Mouse (Mus musculus) hematopoietic stem cell, adult 5-6 weeks (primary cell): ENCODE measurements around the gene Trim40. TPM values are rescaled to one million over a fixed set of nuclear protein-coding genes. Genes with fewer than 3 reads are reported as not detected.
A peak's percentile ranks its signal among the peaks of the same experiment; 100 is the strongest.
"Not testable (repeated sequence)": the region's sequence is repeated elsewhere in the genome, so short reads cannot be mapped to it uniquely, and the experiment has no call there.

Experiments
- ATAC-seq, 2 experiments: fragments of 125-278 bp in 1 of 2; replicated peaks in 1 of 2; 2 replicates each; pipeline ENCODE4 v1.8.0; 2016 to 2017; ENCODE audit warnings: inconsistent platforms in 2 of 2, mild to moderate bottlenecking in 2 of 2, moderate number of reproducible peaks in 2 of 2, low read depth in 1 of 2, moderate TSS enrichment in 1 of 2; ENCODE audit not compliant: low FRiP score in 2 of 2, poor library complexity in 2 of 2, severe bottlenecking in 2 of 2, insufficient read depth in 1 of 2, low TSS enrichment in 1 of 2
- total RNA-seq: library from RNA; stranded (forward); fragments of 172-1452, 232-1000 nt; gene quantifications from 2 replicates; pipeline ENCODE4 v1.2.3, GENCODE M21; 2017

Trim40 gene
- total RNA-seq, 1 experiment from 2014 or later = not detected

DNA sequence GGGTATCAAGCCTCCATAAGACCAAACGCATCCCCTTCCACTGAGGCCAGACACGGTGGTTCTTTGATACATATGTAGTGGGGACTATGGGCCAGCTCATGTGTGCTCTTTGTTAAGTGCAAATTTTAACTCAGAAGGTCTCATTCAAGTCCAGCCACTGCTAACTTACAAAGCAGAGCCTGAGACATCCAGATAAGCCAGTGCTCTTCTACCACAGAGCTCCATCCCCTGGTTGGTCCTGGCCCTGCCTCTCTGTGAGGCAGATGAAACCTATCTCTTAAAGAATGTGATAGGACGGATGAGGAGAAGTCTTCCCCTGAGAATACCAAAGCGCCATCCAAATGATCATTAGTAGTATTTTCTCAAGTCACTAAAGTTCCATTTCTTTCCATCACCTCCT, 9.5 kb upstream of the Trim40 start:
- no peak for ATAC-seq

DNA sequence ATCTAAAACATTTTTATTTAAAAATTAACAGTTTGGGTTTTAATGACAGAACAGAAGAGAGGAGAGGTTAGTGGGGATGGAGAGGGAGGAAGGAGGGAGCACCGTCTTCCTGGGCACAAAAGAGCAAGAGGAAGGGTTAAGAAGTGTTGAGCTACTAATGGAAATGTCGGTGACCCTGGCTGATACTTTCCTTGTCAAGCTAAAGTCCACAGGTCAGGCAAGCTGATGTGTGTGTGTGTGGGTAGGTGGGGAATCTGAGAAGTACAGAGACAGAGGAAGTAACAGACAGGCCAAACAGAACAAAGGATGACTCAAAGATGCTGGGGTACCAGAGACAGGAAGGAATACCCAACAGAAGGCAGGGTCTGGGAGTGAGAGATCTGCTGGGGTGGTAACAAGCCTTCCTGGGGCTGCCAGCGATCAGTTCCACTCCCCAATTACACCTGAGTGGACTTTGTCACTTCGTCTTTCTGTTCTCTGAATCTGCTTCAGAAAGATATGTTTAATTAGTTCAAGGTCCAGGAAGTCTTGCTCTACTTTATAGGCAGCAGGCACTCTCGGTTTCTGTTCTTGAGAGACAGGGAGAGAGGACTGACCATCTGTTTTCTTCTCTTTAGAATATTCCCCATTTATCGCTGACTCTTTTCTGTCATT, 7.8 kb upstream of the Trim40 start, which contains the start of gene Trim31:
Trim31 (plus strand) TSS at position 567 of the 654 bp plus-strand sequence.
- no peak for ATAC-seq

DNA sequence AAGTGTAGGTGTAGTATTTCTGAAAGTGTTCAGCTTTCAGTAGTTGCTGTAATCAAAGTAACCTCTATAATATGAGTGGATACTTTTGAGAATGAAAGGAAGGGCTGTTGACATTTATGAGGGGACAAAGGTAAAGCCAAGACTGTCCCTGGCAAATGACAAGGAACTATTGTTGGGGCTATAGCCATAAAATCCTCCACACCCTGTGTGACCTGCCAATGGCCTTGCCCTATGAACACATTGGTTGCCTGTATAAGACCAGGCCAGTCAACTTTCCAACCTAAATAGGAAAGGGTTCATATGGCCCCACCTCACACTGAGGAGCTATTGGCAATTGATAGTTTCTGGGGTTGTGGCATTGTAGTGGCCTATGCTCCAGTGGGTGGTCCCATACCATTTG, 7.1 kb upstream of the Trim40 start:
- no peak for ATAC-seq

DNA sequence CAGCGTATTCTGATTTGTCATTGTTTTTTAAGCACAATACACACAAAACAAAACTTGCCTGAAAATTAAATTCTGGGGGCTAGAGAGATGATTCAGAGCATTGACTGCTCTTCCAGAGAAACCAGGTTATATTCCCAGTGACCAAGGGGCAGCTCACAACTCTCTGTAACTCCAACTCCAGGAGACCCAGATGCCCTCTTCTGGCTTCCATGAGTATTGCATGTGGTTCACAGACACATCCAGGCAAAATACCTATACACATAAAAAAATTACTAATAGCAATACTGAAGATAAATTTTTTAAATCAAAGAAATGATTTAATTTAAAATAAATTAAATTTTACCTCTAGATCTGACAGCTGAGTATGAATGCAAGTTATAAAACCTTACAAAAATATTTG, 6.7 kb upstream of the Trim40 start:
- ATAC-seq = no peak

DNA sequence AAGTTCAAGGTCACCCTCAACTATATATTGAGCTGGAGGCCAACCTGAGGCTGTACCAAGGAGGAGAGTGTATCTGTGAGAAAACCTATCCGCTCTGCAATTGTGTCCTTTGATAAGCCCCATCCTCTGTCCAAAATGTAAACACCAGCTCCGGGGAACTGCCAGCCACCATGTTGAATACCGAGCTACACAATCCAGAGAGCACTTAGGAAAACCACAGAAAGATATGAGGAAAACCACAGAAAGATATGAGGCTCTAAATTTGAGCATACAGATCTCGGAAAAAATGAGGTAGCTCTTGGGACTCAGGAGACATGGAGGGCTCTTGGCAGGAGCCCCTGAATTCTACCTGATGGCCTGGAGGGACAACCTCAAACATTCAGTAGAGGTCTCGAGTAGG, 3.5 kb upstream of the Trim40 start:
- no peak for ATAC-seq

DNA sequence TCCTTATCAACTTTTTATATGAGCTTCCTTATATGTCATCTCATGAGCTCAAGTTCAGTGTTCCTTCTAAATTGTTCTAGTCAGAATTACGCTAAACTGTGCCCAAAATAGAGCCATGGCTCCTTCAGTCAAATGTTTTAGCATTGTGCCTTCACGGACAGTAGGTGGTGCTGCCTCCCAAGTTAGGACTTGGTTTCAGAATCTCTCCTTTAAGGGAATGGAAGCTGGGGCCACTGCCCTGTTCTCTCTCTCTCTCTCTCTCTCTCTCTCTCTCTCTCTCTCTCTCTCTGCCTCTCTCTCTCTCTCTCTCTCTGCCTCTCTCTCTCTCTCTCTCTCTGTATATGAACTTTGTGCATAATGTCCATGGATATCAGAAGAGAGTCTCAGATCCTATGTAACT, 2.4 kb upstream of the Trim40 start:
- ATAC-seq = peak; percentile 81 to 92

DNA sequence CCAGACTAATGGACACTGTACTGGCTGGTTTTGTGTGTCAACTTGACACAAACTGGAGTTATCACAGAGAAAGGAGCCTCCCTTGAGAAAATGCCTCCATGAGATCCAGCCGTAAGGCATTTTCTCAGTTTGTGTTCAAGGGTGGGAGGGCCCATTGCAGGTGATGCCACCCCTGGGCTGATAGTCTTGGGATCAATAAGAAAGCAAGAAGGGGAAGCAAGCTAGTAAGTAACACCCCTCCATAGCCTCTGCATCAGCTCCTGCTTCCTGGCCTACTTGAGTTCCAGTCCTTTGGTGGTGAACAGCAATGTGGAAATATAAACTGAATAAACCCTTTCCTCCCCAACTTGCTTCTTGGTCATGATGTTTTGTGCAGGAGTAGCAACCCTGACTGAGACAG, 1.6 kb upstream of the Trim40 start:
- not testable (repeated sequence) for ATAC-seq

DNA sequence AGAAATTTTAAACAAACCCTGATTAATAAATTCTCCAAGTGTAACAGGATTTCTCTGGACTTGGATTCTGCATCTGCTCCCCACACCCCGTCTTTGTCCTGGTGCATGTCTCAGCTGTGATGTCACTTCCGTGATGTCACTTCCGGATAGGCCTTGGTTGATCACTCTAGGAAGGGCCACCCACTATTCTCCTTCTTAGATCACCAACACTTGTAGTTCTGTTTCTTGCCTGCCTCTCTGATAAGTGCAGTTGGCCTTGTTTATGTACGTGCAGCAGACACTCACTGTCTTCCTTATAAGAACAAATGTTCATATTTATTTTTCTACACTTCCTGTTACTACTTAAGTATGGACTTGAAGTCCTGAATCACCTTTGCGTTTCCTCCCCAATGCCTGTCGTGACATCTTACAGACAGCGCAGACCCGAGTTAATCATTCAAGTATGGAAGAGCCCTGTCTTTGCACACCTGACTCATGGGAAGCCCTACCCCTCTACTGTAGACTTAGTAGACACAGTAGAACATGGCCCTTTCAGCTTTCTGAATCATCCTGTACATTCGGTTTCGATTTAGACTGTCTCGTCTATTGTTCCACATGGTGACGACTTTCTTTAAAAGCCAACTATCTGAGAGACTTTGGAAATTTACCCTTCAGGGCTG, 4.7 kb downstream of the Trim40 start:
- no peak for ATAC-seq

DNA sequence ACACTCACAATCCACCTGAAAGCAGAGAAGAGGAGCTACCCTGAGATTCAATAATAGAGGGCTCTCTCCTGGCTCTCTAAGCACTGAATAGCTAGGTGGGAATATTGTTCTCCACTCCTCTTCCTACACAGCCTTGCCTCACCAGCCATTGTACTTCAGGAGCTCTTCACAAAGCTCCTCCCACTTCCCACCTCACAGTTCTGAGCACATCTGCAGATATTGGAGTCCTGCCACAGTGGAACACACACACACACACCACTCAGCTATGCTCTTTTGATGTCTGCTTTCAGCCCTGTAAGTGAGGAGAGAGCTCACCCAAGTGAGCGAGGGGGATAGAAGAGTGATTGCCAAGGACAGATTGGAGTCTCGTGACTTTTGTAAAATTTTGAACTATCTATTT, 6.6 kb downstream of the Trim40 start:
- no peak for ATAC-seq

DNA sequence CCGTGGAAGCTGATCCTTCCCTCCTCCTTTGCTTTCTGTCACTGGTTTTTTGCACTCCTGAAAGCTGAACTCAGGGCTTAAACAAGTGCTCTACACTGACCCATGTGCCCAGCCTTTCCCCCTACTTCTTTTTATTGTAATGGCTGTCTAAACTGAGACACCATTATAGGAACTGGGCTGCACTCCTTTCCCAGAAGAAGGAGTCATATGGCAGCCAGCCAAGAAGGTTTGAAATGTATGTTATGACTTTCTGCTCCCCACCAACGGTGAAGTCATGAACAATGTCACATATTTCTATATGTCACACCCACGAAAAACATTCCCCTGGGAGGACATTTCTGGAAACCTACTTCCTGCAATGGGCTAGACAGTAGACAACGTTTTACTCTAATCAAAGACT, 15.3 kb downstream of the Trim40 start:
- no peak for ATAC-seq

DNA sequence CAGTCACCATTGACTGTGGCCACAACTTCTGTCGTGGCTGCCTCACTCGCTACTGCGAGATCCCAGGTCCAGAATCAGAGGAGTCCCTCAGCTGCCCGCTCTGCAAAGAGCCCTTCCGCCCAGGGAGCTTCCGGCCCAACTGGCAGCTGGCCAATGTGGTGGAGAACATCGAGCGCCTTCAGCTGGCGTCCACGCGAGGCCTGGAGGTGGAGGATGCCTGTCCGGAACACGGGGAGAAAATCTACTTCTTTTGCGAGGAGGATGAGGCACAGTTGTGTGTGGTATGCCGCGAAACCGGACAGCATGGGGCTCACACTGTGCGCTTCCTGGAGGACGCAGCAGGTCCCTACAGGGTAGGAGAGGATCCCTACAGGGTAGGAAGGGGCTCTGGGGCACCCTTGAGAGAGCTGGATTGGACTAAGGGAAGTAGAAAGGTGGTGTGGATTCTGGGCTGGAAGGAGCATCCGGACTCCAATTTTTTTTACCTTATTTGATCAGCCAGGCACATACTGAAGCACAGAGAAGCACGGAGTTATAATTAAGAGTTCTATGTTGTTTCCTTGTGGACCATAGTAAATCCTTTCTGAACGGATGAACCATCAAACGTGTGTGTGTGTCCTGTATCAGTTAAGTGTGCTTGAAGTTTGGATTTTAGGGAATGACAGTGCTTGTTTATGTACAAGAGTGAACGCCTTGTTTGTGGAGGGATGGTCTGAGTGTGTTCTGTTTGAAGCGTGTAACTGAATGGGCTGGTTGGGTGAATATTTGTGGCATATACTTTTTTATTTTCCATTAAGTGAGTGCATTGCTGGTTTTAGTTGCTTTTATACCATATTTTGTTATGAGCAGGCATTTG, 19.7 kb downstream of the Trim40 start:
- ATAC-seq = no peak

DNA sequence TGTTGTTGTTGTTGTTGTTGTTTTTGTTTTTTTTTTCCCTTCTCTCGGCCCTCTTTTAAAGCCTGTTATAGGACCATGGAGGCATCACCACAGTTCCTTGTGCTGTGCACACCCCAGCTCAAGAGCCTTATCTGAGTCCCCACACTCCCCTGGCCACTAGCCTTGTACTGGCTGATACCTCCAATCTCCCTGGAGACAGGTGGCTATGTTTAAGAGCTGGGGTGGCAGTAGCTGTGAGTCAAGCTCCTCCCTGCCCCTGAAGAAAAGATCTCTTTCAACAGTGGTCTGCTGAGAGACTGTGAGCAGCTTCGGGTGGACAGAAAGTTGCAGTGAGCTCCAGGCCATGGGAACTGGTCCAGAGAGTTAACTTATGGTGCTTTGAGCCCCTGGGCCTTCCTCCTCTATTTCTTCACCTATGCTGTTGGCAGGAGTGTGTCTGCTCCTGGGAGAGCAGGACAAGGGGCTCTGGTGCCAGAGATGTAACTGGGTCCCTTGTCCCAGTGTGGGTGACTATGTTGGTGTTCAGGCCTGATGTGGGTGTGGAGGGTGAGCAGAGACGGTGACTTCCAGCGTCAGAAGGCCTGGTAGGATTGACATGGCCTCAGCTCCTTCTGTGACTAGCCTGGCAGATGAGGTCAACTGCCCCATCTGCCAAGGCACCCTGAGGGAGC, 20.5 kb downstream of the Trim40 start, which contains the start of gene Trim10:
Trim10 (plus strand) TSS at position 291 of the 671 bp plus-strand sequence.
- peak; percentile 48 to 70; a peak in 2 of 4 replicates for ATAC-seq

DNA sequence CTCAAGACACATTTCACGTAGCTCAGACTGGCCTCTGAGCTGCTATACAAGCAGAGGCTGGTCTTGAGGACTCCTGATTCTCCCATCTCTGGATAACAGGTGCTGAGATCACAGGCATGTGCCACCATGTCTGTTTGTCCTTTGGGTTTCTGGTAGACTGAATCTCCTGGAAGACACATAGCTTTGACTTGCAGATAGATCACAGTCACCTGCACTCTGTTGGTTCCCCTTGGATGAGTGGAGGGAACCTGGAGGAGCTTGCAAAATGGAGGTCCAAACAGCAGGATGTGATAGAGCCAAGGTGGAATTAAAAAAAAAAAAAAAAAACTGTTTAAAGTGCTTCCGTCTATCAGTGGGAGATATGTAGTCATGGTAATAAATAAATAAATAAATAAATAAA, 21.1 kb downstream of the Trim40 start:
- ATAC-seq = no peak

DNA sequence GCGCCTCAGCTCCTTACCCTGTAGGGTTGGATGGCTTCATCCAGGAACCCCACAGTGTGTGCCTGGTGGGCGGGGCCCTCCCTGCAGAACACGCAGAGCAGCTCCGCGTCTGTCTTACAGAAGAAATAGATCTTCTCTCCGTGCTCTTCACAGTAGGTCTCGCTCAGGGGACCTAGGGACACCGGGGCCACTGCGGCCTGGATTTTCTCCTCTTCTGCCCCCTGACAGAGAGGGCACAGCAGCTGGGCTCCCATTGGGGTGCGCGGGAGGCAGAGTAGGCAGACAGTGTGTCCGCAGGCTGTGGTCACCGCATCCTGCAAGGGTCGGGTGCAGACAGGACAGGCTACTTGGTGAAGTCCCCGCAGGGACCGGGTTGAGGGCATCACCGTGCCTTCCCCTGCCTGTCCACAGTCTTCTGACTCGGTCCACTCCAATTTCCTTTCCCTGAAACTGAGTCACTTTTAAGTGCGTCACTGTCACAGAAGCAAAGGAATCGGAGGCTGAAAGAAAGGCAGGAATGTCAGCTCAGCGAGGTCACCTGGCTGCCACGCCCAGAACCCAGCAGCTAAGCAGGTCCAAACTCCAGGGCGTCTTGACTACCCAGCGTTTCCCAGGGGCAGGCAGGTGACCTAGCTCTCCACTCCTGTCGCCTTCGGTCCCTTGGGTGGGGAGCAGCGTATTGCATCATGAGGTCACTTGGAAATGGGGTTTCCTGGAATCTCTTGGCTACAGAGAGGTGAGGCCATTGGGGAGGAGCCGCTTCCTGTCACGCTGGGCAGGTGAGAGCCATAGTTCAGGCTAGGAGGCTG, 23.0 kb downstream of the Trim40 start, which contains the start of gene Trim15:
Trim15 (minus strand) TSS at position 492 of the 809 bp plus-strand sequence.
- no peak; a peak in 1 of 4 replicates for ATAC-seq

DNA sequence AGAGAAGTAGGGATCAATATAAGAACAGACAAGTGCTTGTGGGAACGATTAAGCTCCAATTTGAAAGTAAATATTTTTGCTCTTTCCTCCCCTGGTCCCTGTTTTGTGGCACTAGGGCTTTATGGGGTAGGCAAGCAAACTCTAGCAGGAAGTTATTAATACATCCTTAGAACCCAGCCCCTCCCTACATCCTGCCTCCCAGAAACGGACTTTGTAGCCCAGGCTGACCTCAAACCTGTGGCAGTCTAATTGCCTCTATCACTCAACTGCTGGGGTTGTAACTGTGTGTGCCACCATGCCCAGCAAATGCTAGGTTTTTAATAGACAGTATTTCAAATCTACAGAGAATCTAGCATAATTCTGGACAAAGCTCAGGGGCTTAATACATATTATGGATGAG, 28.2 kb downstream of the Trim40 start:
- no peak for ATAC-seq

DNA sequence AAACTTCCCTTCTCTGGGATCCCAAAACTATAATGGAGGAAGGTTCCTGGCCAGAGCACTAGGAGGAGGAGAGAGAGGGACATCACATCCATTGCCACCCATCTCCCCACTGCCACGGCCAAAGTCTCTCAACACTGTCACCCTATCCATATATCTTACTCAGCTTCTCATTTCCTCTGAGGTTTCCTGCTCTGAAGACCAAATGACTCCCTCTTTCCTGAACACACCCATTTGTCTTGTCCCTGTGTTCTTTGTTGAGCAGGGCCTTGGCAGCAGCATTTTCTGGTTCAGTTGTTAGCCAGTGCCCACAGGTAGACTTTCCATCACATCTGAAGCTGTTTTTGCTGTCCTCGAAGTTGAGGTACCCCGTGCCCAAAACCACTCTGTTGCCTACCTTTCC, 31.7 kb downstream of the Trim40 start:
- no peak for ATAC-seq

DNA sequence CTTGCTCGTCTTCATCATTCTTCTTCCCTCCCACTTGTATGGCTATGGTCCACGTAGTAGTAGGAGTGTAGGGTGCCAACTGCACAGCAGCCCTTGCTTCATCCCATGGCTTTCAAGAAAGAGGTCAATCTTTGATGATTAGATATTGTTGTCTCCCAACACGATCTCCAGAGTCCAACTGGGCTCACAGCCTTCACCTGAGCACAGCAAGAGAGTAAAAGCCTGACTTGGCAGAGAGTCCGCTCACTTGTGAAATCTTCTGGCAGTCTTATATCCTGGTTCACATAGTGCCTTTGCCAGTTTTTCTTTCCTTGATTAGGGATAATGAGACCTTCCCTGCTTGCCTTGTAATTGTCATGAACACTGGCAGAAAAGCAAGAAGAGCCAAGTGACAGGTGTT, 33.7 kb downstream of the Trim40 start:
- no peak for ATAC-seq
